Mouse (Mus musculus): Measurements from ENCODE around the gene Ube2v1. TPM values are rescaled to one million over a fixed set of nuclear protein-coding genes. Genes with fewer than 3 reads are reported as not detected.

Ube2v1 gene
- total and polyA plus RNA-seq, 3 experiments = 164 to 343 TPM; not detected in 1

- Histone ChIP-seq H3K4me3 (ENCODE audit: control insufficient read depth in 1 of 2, insufficient read depth in 1 of 2, low read depth in 2 of 2, low read length in 2 of 2) (no peak overlapping the region), H3K27ac (ENCODE audit: control insufficient read depth, low read depth, low read length) (no peak overlapping the region), H3K36me3 (ENCODE audit: control insufficient read depth in 1 of 2, insufficient read depth in 2 of 2, low read length in 2 of 2) (no peaks in the 10 kb centered on the region), H3K9ac (ENCODE audit: control insufficient read depth, low read depth, low read length, poor library complexity, severe bottlenecking) (no peak overlapping the region), H3K79me2 (ENCODE audit: control insufficient read depth, insufficient read depth, low read length, poor library complexity) (no peaks in the 10 kb centered on the region), H3K9me3 (replicated peaks; ENCODE audit: insufficient read depth, low read length) (no peaks in the 10 kb centered on the region), H3K27me3 (ENCODE audit: control insufficient read depth in 1 of 2, insufficient read depth in 2 of 2, low read length in 2 of 2) (peaks cover 6 to 17% of the 10 kb centered on the region in 2 experiments), H3K4me1 (ENCODE audit: control insufficient read depth in 1 of 2, insufficient read depth in 2 of 2, low read length in 2 of 2) (no peaks in the 10 kb centered on the region)
- DNase-seq (ENCODE audit: low read depth, low spot score) = no peak
- TF ChIP-seq ZC3H11A (IDR thresholded peaks at IDR 0.05; ENCODE audit: low read depth, low read length) = no peak
- no peak for TF ChIP-seq MYC (IDR thresholded peaks at IDR 0.05; ENCODE audit: low read depth, low read length)
- TF ChIP-seq ZKSCAN1 (IDR thresholded peaks at IDR 0.05; ENCODE audit: low read depth, low read length) = no peak
Measured at GRCm38 (mm10) chr2:167563035-167563434, 68.9 kb downstream of the Ube2v1 start.

- no peak for DNase-seq (ENCODE audit: low read depth, low spot score)
- Histone ChIP-seq H3K79me2 (ENCODE audit: control insufficient read depth, insufficient read depth, low read length, poor library complexity) (no peaks in the 10 kb centered on the region), H3K36me3 (ENCODE audit: control insufficient read depth in 1 of 2, insufficient read depth in 2 of 2, low read length in 2 of 2) (no peaks in the 10 kb centered on the region), H3K9ac (ENCODE audit: control insufficient read depth, low read depth, low read length, poor library complexity, severe bottlenecking) (no peak overlapping the region), H3K4me1 (ENCODE audit: control insufficient read depth in 1 of 2, insufficient read depth in 2 of 2, low read length in 2 of 2) (no peaks in the 10 kb centered on the region), H3K4me3 (ENCODE audit: control insufficient read depth in 1 of 2, insufficient read depth in 1 of 2, low read depth in 2 of 2, low read length in 2 of 2) (no peak overlapping the region), H3K9me3 (replicated peaks; ENCODE audit: insufficient read depth, low read length) (no peaks in the 10 kb centered on the region), H3K27me3 (ENCODE audit: control insufficient read depth in 1 of 2, insufficient read depth in 2 of 2, low read length in 2 of 2) (peaks cover 6 to 14% of the 10 kb centered on the region in 2 experiments), H3K27ac (ENCODE audit: control insufficient read depth, low read depth, low read length) (no peak overlapping the region)
- TF ChIP-seq POLR2AphosphoS2 (IDR thresholded peaks at IDR 0.05; ENCODE audit: low read length) = no peak
- TF ChIP-seq CHD2 (IDR thresholded peaks at IDR 0.05; ENCODE audit: low read length) = no peak
- no peak for TF ChIP-seq MAX (IDR thresholded peaks at IDR 0.05; ENCODE audit: low read length)
- TF ChIP-seq ELF1 (IDR thresholded peaks at IDR 0.05; ENCODE audit: low read depth, low read length) = no peak
- TF ChIP-seq MYB (IDR thresholded peaks at IDR 0.05; ENCODE audit: low read depth, low read length) = no peak
- no peak for TF ChIP-seq MEF2A (IDR thresholded peaks at IDR 0.05; ENCODE audit: extremely low read depth, insufficient replicate concordance, low read depth, low read length, poor library complexity, severe bottlenecking)
- no peak for TF ChIP-seq TAL1 (IDR thresholded peaks at IDR 0.05; ENCODE audit: low read length)
- no peak for TF ChIP-seq CHD1 (IDR thresholded peaks at IDR 0.05; ENCODE audit: low read depth, low read length)
- TF ChIP-seq MXI1 (IDR thresholded peaks at IDR 0.05; ENCODE audit: low read depth, low read length) = no peak
- no peak for TF ChIP-seq ETS1 (IDR thresholded peaks at IDR 0.05; ENCODE audit: low read depth, low read length)
- TF ChIP-seq NELFE (IDR thresholded peaks at IDR 0.05; ENCODE audit: low read depth, low read length) = no peak
- no peak for TF ChIP-seq POLR2A (IDR thresholded peaks at IDR 0.05; ENCODE audit: control insufficient read depth in 1 of 2, insufficient read depth in 1 of 2, low read depth in 1 of 2, low read length in 2 of 2, poor library complexity in 1 of 2)
- TF ChIP-seq USF1 (IDR thresholded peaks at IDR 0.05; ENCODE audit: low read depth, low read length) = no peak
- TF ChIP-seq CTCF (IDR thresholded peaks at IDR 0.05 in 2 of 3, conservative IDR thresholded peaks at IDR 0.05 in 1 of 3; ENCODE audit: control insufficient read depth in 1 of 3, insufficient read depth in 1 of 3, low read depth in 2 of 3, low read length in 3 of 3, poor library complexity in 1 of 3, severe bottlenecking in 1 of 3) = no peak
- TF ChIP-seq E2F4 (IDR thresholded peaks at IDR 0.05; ENCODE audit: borderline replicate concordance, low read depth, low read length) = no peak
- TF ChIP-seq GABPA (IDR thresholded peaks at IDR 0.05; ENCODE audit: low read depth, low read length) = no peak
- TF ChIP-seq TBP (IDR thresholded peaks at IDR 0.05; ENCODE audit: low read depth, low read length) = no peak
- no peak for TF ChIP-seq NRF1 (IDR thresholded peaks at IDR 0.05; ENCODE audit: insufficient read depth, low read depth, low read length, poor library complexity, severe bottlenecking)
- no peak for TF ChIP-seq UBTF (IDR thresholded peaks at IDR 0.05; ENCODE audit: borderline replicate concordance, insufficient read depth, low read depth, low read length)
- TF ChIP-seq ZNF384 (IDR thresholded peaks at IDR 0.05; ENCODE audit: low read depth, low read length) = no peak
Measured at GRCm38 (mm10) chr2:167562101-167562500, 69.8 kb downstream of the Ube2v1 start.
